8 mouse cellular contexts compared by ENCODE assay signal in genomic region chrX:71492634-71493278, GRCm38 (mm10). TPM values are rescaled to one million over a fixed set of nuclear protein-coding genes. Genes with fewer than 3 reads are reported as not detected.
DNase-seq lines count a peak whose midpoint lies in the region; ATAC-seq and TF ChIP-seq lines count a peak whose summit lies in the region.

Gene Cd99l2 (minus strand): TSS chrX:71492849.

- no peaks in the 10 kb centered on the region for H3K36me3 ChIP-seq in forebrain, embryonic 10.5 days (replicated peaks)
- no peaks in the 10 kb centered on the region for H3K36me3 ChIP-seq in heart, embryonic 15.5 days
- no peaks in the 10 kb centered on the region for H3K36me3 ChIP-seq in liver, embryonic 14.5 days (replicated peaks; ENCODE audit: control insufficient read depth, insufficient read depth, low read depth)
- H3K36me3 ChIP-seq in neural tube, embryonic 11.5 days (ENCODE audit: control insufficient read depth, insufficient read depth, low read length): no peaks in the 10 kb centered on the region
- H3K36me3 ChIP-seq in stomach, postnatal 0 days (ENCODE audit: control insufficient read depth, insufficient read depth, low read length): no peaks in the 10 kb centered on the region

- 13% methylated on average over 18 of the region's 23 CpGs for WGBS in forebrain, embryonic 10.5 days
- 22% methylated on average over 21 of the region's 23 CpGs for WGBS in heart, embryonic 15.5 days
- WGBS in liver, embryonic 14.5 days (ENCODE audit: insufficient replicate concordance): 8% methylated on average over 22 of the region's 23 CpGs
- WGBS in neural tube, embryonic 11.5 days: 11% methylated on average over 18 of the region's 23 CpGs
- WGBS in stomach, postnatal 0 days: 20% methylated on average over 15 of the region's 23 CpGs

- H3K27me3 ChIP-seq in forebrain, embryonic 10.5 days (ENCODE audit: poor library complexity, severe bottlenecking): peaks cover 10% of the 10 kb centered on the region
- peaks cover 3% of the 10 kb centered on the region; the same call in 1 of the 2 replicates for H3K27me3 ChIP-seq in heart, embryonic 15.5 days
- H3K27me3 ChIP-seq in liver, embryonic 14.5 days (ENCODE audit: control insufficient read depth, insufficient read depth, low read length): no peaks in the 10 kb centered on the region
- H3K27me3 ChIP-seq in neural tube, embryonic 11.5 days (ENCODE audit: control insufficient read depth, insufficient read depth, low read length): no peaks in the 10 kb centered on the region
- no peaks in the 10 kb centered on the region for H3K27me3 ChIP-seq in stomach, postnatal 0 days (ENCODE audit: control insufficient read depth, insufficient read depth, low read length)

- no peak for TF ChIP-seq EP300 in liver, embryonic 14.5 days (IDR thresholded peaks at IDR 0.05; ENCODE audit: low read depth)
- TF ChIP-seq EP300 in stomach, postnatal 0 days (optimal IDR thresholded peaks at IDR 0.05): no peak

- peak within 1 kb of the TSS; percentile 93 for H3K27ac ChIP-seq in forebrain, embryonic 10.5 days
- peak within 1 kb of the TSS; percentile 95 for H3K27ac ChIP-seq in heart, embryonic 15.5 days
- peak within 1 kb of the TSS; percentile 54 for H3K27ac ChIP-seq in liver, embryonic 14.5 days
- H3K27ac ChIP-seq in neural tube, embryonic 11.5 days (ENCODE audit: low read depth, low read length): peak within 1 kb of the TSS; percentile 67
- H3K27ac ChIP-seq in stomach, postnatal 0 days (replicated peaks): peak within 1 kb of the TSS; percentile 88

- H3K4me2 ChIP-seq in heart, embryonic 15.5 days: peak within 1 kb of the TSS; percentile 74
- peak within 1 kb of the TSS; percentile 81 for H3K4me2 ChIP-seq in liver, embryonic 14.5 days (ENCODE audit: low read depth)
- H3K4me2 ChIP-seq in neural tube, embryonic 11.5 days (ENCODE audit: low read depth): peak within 1 kb of the TSS; percentile 62
- H3K4me2 ChIP-seq in stomach, postnatal 0 days (replicated peaks; ENCODE audit: low read depth): peak within 1 kb of the TSS; percentile 61

- TF ChIP-seq CTCF in liver, embryonic 14.5 days (IDR thresholded peaks at IDR 0.05; ENCODE audit: low read depth): peak; percentile 52
- TF ChIP-seq CTCF in stomach, postnatal 0 days (IDR thresholded peaks at IDR 0.05; ENCODE audit: low read depth): peak; percentile 33; the same call in 1 of the 2 replicates

- H3K9me3 ChIP-seq in forebrain, embryonic 10.5 days: no peaks in the 10 kb centered on the region
- H3K9me3 ChIP-seq in heart, embryonic 15.5 days (replicated peaks): no peaks in the 10 kb centered on the region
- H3K9me3 ChIP-seq in liver, embryonic 14.5 days (ENCODE audit: control insufficient read depth, low read length): no peaks in the 10 kb centered on the region
- H3K9me3 ChIP-seq in neural tube, embryonic 11.5 days (ENCODE audit: control insufficient read depth, low read length): no peaks in the 10 kb centered on the region
- H3K9me3 ChIP-seq in stomach, postnatal 0 days (ENCODE audit: control insufficient read depth, low read length): no peaks in the 10 kb centered on the region

- H3K4me1 ChIP-seq in forebrain, embryonic 10.5 days: peaks cover 21% of the 10 kb centered on the region
- H3K4me1 ChIP-seq in heart, embryonic 15.5 days (replicated peaks): no peaks in the 10 kb centered on the region
- peaks cover 5 to 9% of the 10 kb centered on the region in 2 experiments; a peak in 3 of 4 replicates for H3K4me1 ChIP-seq in liver, embryonic 14.5 days (replicated peaks; ENCODE audit: control insufficient read depth in 2 of 2, insufficient read depth in 2 of 2, low read length in 1 of 2)
- H3K4me1 ChIP-seq in neural tube, embryonic 11.5 days (ENCODE audit: control insufficient read depth, insufficient read depth, low read length): no peaks in the 10 kb centered on the region
- no peaks in the 10 kb centered on the region for H3K4me1 ChIP-seq in stomach, postnatal 0 days (replicated peaks; ENCODE audit: control insufficient read depth, insufficient read depth)

- peak within 1 kb of the TSS; percentile 73 for H3K9ac ChIP-seq in heart, embryonic 15.5 days
- H3K9ac ChIP-seq in liver, embryonic 14.5 days (replicated peaks): peak within 1 kb of the TSS; percentile 81
- H3K9ac ChIP-seq in neural tube, embryonic 11.5 days (ENCODE audit: low read length): peak within 1 kb of the TSS; percentile 64
- peak within 1 kb of the TSS; percentile 69 for H3K9ac ChIP-seq in stomach, postnatal 0 days (ENCODE audit: low read length)

- peak; percentile 66 for DNase-seq in c-Kit-negative CD71-positive TER-119-positive erythroid progenitor cells, embryonic 14.5 days (ENCODE audit: low read depth, low spot score)
- peak; percentile 80 for DNase-seq in forebrain, embryonic 10.5 days (ENCODE audit: extremely low spot score, low spot score)
- peak; percentile 91 to 95 for DNase-seq in kidney, postnatal 25 days
- peak; percentile 68 to 74 (median 68) for DNase-seq in liver, embryonic 14.5 days (ENCODE audit: low read depth in 3 of 3, low spot score in 3 of 3)
- peak; percentile 87 for DNase-seq in neural tube, embryonic 11.5 days (ENCODE audit: low spot score)
- DNase-seq in stomach, postnatal 0 days (ENCODE audit: low spot score): peak; percentile 90

- peak within 1 kb of the TSS; percentile 62 for H3K4me3 ChIP-seq in forebrain, embryonic 10.5 days
- H3K4me3 ChIP-seq in heart, embryonic 15.5 days: peak within 1 kb of the TSS; percentile 67
- peak within 1 kb of the TSS; percentile 69 to 95 for H3K4me3 ChIP-seq in liver, embryonic 14.5 days (ENCODE audit: insufficient read depth in 1 of 2, low read depth in 2 of 2, low read length in 2 of 2)
- peak within 1 kb of the TSS; percentile 41 for H3K4me3 ChIP-seq in neural tube, embryonic 11.5 days (ENCODE audit: low read depth, low read length)
- peak within 1 kb of the TSS; percentile 51 for H3K4me3 ChIP-seq in stomach, postnatal 0 days (ENCODE audit: low read depth, low read length)

- ATAC-seq in CD4-positive, CD25-positive, alpha-beta regulatory T cell, adult 4 months: peak; percentile 96
- ATAC-seq in heart, embryonic 15.5 days (replicated peaks; ENCODE audit: insufficient number of reproducible peaks, insufficient read depth, low FRiP score, low read depth): peak; percentile 98
- ATAC-seq in liver, embryonic 14.5 days (ENCODE audit: insufficient read depth): peak; percentile 95
- ATAC-seq in neural tube, embryonic 11.5 days (ENCODE audit: insufficient read depth, low FRiP score, low TSS enrichment): peak; percentile 93
- ATAC-seq in stomach, postnatal 0 days (ENCODE audit: low FRiP score, low TSS enrichment): peak; percentile 98

RNA-seq across cellular contexts. Expression of gene Cd99l2, which starts in this region (rescaled TPM):
- polyA plus RNA-seq in CD4-positive, CD25-positive, alpha-beta regulatory T cell, adult 4 months (2017; shearing (Covaris generic)): 10 to 100 TPM; 20.0 to 23.7 TPM
- 21.7 and 23.4 TPM in 2 replicates for polyA plus RNA-seq in forebrain, embryonic 10.5 days (2016; fragmentation: Nextera tagmentation; extraction: Ambion mirVana)
- 30.1 and 34.5 TPM in 2 replicates for polyA plus RNA-seq in heart, embryonic 15.5 days (2015; fragmentation: Nextera tagmentation; extraction: Ambion mirVana)
- 5.7 and 7.2 TPM in 2 replicates for polyA plus RNA-seq in liver, embryonic 14.5 days (2012; rRNA removed)
- polyA plus RNA-seq in liver, embryonic 14.5 days (2014; fragmentation: Nextera tagmentation; extraction: Ambion mirVana): 7.2 and 9.7 TPM in 2 replicates
- polyA plus RNA-seq in neural tube, embryonic 11.5 days (2014; fragmentation: Nextera tagmentation; extraction: Ambion mirVana): 28.7 and 33.4 TPM in 2 replicates
- 12.2 and 13.1 TPM in 2 replicates for polyA plus RNA-seq in stomach, postnatal 0 days (2015; fragmentation: Nextera tagmentation; extraction: Ambion mirVana)

Comparison
In these comparisons a context has a peak if more than half of its experiments do, and no peak if none do; other contexts are left out.
1. Peak in every context shown above with its lines: DNase-seq, ATAC-seq, H3K4me3 ChIP-seq and H3K27ac ChIP-seq.